Mouse (Mus musculus): Measurements from ENCODE around the gene Rb1. TPM values are rescaled to one million over a fixed set of nuclear protein-coding genes. Genes with fewer than 3 reads are reported as not detected.

The Rb1 gene
- total RNA-seq, 2 experiments from 2014 or later, result 32.4 to 33.0 TPM

- DNase-seq (ENCODE audit: low spot score in 2 of 2), result no peak
- intact Hi-C loops (cut with DNase I), result no loop called here
These were observed 187.1 kb downstream of the Rb1 start for GRCm38 (mm10) chr14:73138483-73138882.

- no peak for DNase-seq (ENCODE audit: low spot score in 2 of 2)
- intact Hi-C loops (cut with DNase I), result no loop called here
These were observed 188.4 kb downstream of the Rb1 start for GRCm38 (mm10) chr14:73137234-73137633.

Small RNA genes lying within 50 kb of the gene (microRNA-seq; reads per million reads assigned to microRNA genes)
- 0 reads per million in 2 experiments for gene Mir687

Other genes starting within 250 kb of the Rb1 start
- gene Rcbtb2, start 202.8 kb downstream of the Rb1 start, total RNA-seq (2021), result 10 to 100 TPM; 20.5 to 22.8 TPM
- 1 to 10 TPM; 1.7 to 1.8 TPM for gene Lpar6, start 87.9 kb downstream of the Rb1 start, total RNA-seq (2021)
- gene Itm2b, start 59.5 kb upstream of the Rb1 start, total RNA-seq (2021), result 100 to 1,000 TPM; 732 to 742 TPM
- gene Med4, start 184.2 kb upstream of the Rb1 start, total RNA-seq (2021), result 10 to 100 TPM; 25.3 to 27.5 TPM
- 100 to 1,000 TPM; 150 to 155 TPM for gene Sucla2, start 199.5 kb upstream of the Rb1 start, total RNA-seq (2021)
- gene Nudt15, start 222.4 kb upstream of the Rb1 start, total RNA-seq (2021), result 1 to 10 TPM; 5.8 to 8.0 TPM

Measured in left cerebral cortex, postnatal 14 days (tissue).